Mouse (Mus musculus): ENCODE data around the gene Slc22a4.
"Not testable (repeated sequence)": the region's sequence is repeated elsewhere in the genome, so short reads cannot be mapped to it uniquely, and the experiment has no call there.

Gene Slc22a4

DNA sequence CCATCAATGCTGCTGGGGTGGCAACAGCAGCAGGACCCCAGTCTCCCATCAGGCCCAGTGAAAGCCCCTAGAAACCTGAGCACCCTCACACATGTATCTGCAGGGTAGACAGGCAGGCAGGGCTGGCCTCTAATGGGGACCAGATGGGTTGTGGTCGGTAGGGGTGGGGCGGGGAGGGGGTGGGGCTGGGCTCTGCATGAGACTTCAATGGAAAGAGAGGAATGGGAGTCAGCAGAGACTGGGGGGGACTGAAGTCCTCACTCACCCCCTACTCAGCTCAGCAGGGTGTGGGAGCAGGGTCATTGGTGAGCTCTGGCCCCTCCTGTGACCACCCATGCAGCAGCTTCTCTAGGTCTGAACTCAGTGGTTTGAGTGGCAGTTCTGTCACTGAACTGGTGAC, 29.5 kb upstream of the Slc22a4 start:
- DNase-seq (ENCODE audit: low read depth, low spot score), result no peak

DNA sequence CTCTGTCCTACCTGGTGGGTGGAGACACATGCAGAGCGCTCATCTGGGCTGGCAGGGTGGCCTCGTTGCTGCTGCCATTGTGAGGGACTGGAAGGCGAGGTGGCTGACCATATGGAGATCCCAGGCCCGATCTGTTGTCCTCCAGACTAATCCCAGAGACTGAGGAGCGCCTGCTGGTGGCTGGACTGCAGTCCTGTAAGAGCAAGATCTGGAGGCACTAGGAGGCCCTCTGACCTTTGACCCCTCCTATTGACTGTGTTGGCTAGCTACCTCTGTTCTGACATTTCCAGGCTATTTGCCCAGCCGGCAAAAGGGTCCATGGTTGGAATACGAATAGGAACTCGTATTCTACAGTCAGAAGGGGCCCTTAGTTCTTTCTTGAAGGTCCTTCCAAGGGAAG, 28.2 kb upstream of the Slc22a4 start:
- DNase-seq (ENCODE audit: low read depth, low spot score), result no peak

DNA sequence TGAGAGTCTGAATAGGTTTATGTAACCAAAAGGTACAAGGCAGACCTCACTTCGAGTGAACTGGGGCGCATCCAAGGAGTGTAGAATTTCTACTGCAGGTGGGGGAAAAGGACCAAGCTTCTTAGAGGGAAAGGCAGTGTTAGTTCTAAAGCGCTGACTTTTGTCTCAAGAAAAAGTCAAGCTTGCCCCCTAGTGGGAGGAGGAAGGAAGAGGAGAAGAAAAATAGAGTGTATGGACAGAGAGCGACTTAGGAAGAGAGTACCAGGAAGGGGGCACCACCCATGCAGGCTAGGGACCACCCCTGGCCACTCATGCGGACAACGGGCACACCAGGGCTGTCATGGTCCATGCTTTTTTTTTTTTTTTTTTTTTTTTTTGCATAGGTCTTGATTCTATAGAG, 26.4 kb upstream of the Slc22a4 start:
- no peak for DNase-seq (ENCODE audit: low read depth, low spot score)

DNA sequence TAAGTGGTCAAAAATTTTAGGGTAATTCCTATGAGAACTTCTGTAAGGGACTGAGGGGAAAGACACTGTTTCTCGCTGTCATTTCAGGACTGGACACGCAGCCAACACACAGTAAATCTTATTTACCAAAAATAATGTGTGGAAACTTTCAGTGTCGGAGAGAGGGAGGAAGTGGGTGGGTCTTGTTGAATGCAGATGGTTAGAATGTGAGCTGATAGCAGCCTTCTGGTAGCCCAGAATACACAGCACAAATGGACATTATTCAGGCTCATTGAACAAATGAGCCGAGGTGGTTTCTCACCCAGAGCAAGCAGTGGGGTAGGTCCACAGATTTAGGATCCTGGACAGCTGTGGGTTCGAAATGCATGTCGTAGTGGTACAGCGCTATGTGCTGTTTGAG, 25.2 kb upstream of the Slc22a4 start:
- DNase-seq (ENCODE audit: low read depth, low spot score), result no peak

DNA sequence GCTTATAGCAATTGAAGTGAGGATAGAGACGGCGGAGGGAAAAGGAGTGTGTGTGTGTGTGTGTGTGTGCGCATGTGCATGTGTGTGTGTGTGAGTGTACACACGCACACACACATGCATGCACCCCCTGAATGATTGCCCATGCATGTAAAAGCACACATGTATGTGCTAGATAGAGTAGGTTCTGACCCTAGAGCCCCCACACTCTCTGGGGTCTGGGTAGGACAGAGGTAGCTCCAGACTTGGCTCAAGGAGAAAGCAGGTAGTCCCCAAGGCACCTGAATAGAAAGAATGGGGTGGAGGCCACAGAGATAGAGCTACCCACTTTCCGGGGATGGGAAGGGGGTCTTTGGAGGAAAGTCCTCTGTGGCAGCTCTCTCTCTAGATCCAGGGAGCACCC, 24.2 kb upstream of the Slc22a4 start:
- no peak for DNase-seq (ENCODE audit: low read depth, low spot score)

DNA sequence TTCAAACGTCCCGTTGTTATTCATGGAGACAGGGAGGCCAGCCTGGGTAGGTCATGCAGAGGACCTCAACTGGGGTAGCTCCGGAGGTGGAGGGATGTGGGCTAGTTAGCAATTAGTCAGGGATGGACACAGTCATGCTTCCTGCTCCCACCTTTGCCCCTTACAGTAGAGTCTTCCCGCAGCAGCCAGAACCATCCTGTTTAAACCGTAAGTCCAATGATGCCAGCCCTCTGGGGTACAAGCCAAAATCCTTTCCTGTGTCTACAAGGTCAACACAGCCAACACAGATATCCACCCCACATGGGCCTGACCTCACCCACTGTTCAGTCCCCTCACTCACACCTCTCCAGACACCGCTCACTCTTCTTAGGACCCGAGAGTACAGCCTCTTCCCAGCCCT, 23.3 kb upstream of the Slc22a4 start:
- no peak for DNase-seq (ENCODE audit: low read depth, low spot score)

DNA sequence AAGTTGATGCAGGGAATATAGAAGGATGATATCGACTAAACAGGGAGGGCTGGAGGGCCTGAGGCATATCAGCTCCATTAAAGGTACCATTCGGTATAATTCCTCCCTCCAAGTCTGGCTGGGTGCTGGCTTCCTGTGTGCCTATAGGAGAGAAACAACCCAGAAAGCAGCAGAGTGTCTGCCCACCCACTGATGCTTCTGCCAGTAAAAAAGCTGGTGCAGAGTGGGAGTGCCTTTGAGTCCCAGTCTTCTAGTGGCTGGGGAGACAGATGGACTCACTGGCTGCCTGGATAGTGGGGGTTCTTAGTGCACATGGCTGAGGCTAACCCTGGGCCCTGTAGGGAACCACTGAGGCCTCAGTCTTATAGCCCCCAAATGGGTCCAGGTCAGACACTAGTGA, 22.3 kb upstream of the Slc22a4 start:
- no peak for DNase-seq (ENCODE audit: low read depth, low spot score)

DNA sequence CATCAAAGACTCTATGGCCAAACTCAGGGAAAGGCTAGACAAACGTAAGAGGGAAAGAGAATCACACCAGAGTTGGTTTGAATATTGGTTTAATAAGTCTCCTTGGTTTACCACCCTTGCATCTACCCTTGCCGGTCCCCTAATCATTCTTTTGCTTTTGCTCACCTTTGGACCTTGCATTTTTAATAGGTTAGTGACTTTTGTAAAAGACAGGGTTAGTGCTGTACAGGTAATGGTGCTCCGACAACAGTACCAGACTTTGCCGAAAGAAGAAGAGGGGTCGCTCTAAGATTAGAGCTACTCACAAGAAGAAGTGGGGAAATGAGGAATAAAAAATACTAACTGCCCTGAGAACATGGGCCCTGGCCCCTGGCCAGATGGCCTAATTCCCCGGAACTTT, 12.8 kb upstream of the Slc22a4 start:
- no peak for DNase-seq (ENCODE audit: low read depth, low spot score)

DNA sequence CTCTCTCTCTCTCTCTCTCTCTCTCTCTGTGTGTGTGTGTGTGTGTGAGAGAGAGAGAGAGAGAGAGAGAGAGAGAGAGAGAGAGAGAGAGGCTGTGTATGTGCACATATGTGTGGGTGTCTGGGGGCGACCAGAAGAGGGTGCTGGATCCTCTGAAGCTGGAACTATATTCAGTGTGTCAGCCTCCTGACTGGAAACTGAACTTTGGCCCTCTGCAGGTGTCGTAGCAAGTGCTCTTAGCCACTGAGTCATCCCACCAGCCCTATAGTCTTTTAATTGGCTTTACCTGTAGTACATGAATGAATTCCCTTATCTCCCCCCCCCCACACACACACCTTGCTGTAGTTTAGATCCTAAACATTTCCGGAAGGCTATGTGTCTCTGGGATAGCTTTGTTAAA, 5.0 kb upstream of the Slc22a4 start:
- DNase-seq (ENCODE audit: low read depth, low spot score), result not testable (repeated sequence)

DNA sequence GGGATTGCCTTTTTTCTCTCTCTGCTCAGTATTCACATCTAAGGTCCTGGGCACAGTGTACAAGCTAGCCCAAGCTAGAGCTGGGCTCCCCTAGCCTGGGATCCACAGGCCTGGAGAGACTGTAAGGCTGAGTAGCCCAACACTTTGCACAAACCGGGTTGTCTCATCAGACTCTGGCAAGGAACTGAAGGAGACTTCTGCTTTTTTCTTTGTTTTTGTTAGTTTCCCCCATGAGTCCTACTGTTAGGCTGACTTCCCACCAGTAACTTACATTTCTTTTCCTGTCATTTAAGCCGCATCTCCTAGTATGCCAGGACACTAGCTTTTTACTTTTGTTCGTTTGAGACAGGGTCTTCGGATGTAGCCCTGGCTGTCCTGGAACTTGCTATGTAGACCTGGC, 1.1 kb upstream of the Slc22a4 start:
- no peak for DNase-seq (ENCODE audit: low read depth, low spot score)

DNA sequence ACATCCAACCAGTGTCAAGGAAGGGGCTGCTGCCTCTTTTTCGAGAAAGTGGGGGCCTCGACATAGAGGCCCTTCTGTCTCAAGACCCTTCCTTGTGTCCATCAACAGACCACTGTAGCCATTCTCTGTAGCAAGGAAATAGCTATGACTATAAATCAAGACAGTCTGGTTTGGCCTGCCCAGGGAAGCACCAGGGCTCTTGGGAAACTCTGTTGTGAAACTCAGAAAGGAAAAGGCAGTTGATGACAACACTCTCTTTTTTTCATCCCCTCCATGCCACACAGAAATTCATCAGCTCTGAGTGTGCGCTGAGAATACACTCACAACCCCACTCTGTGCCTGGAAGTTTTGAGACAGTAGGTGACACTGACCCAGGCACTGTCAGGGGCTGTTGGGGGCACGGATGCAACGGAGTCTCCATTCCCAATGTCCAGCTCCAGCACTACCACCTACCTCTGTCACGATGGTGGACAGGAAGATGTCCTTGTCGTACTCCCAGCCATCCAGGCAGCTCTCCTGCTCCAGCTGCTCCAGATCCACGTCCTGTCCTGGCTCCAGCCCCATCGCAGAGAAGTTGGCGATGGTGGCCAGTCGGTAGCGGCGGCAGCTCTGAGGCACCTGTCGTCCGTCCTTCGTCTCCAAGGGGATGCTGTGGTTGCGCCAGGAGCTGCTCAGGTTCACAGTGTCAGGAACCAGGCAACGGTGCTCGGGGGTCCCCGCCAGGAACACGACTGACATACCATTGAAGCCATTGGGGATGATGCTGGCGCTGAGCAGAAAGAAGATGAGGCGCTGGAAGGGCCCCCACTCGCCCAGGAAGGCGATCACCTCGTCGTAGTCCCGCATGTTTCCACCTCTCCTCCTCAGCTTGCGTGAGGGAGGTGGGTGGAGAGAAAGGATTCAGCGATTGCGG, 503 bp downstream of the Slc22a4 start:
- no peak for DNase-seq (ENCODE audit: low read depth, low spot score)

DNA sequence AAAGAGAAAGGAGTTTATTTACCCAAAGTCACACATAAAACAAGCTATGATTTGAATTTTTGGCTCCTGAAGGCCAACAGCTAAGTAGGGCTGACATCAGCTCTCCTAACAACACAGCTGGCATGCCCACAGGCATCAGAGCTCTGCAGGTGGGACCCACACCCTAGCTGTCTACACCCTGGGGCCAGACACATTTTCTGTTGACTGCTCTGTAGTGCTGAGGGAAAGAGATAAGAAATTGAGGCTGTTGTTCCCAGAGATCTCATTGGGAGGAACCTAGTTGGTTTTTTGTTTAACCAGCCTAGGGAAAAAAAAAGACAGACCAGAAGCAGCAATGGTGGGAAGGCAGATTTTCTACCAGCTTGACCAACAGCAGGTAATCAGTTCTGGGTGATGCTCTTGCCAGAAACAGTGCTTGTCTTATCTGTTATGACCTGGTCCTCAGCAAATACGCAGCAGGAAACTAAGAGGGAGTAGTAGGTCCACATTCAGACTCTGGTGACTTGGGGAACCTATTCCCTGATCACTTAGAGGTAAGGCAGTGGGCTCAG, 1.3 kb downstream of the Slc22a4 start:
- DNase-seq (ENCODE audit: low read depth, low spot score), result no peak

DNA sequence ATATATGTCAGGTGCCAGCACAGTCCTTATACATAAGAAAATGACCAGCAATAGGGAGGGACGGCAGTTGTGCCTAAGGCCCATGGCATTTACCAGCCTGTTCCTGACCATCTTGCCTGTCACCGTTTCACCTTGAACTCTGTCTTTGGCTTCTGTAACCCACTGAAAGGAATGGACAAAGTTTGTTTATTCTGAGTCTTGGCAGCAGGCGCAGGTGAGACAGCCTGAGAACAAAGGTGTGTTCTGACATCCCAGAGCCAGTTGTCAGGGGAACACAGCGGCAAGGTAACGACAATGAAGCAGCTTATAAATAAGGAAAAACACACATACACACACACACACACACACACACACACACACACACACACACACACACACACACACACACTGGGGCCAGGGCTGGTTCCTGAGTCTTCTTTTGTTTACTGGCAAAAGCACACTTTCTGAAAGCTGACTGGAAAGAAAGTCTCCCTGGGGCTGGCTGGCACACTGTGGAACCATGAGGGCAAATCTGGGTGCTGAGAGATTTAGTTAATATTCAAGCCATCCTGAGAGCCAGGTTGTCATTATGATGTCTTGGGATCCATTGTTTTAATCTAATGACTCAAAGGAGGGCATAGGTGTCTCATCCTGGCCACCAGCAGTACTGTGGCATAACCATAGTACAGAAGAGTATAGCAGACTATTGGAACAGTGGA, 6.3 kb downstream of the Slc22a4 start:
- DNase-seq (ENCODE audit: low read depth, low spot score), result no peak

DNA sequence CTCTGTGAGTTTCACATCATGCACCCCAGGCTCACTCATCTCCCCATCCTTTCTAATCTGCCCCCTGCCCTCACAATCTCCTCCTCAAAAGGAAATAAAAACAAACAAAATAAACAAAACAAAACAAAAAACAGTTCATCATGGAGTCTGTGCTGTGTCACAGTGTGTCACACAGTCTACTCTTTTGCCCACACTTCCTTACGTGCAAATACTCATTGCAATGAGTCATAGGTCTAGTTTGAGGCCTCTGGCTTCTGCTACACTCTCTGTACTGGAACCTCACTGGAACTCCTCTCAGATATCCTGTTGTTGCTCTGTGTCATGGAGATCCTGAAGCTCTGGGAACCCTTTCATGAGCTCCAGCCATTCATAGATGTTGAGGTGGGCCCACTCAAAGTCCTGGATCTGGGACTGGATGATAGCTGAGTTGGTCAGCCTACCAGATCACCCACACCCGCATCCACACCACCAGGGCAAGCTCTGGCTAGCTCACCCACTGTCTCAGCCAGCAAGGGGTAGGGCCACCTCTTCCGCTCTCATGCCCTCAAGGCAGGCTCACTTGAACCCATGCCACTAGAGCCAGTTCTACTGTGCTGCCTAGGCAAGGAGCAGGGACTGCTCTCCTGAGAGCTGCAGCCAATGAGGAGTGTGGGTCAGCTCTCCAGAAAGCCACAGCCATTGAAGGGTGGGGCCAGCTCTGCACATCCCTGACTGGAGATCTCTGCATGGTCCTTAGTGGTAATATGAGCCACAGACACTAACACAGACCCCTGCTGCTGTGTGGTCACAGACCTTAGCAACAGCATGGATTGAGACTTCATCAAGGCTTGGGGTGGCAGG, 8.8 kb downstream of the Slc22a4 start:
- no peak for DNase-seq (ENCODE audit: low read depth, low spot score)

DNA sequence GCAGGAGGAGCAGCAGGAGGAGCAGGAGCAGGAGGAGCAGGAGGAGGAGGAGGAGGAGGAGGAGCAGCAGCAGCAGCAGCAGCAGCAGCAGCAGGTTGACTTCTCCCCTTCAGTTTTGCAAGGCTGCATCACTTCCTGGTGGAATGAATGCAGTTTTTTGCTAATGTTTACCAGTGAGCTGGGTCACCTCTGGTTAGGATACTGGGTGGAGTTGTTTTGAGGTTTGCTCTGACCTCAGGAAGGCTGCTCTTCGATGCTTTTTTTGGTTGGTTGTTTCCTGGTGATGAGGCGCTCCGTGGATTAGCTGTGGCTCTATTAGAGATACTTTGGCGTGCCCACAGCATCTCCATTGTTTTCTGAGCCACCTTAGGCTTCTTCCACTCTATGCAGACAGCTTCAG, 10.3 kb downstream of the Slc22a4 start:
- DNase-seq (ENCODE audit: low read depth, low spot score), result no peak

DNA sequence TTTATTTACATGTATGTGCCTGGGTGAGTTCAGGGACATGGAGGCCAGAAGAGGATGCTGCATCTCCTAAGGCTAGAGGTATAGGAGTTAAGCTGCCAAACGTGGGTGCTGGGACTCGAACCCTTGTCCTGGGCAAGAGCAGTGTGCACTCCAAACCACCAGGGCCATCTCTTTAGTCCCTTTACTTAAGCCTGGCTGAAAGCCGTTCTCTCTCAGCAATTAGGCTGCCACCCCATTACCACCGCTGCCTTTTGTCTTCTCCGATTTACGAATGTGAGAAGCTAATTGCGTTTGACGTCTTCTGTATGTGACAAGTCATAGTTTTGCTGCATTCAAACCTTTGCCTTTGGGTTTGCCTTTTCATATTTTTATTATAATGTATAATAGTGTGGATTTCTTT, 11.8 kb downstream of the Slc22a4 start:
- DNase-seq (ENCODE audit: low read depth, low spot score), result no peak

DNA sequence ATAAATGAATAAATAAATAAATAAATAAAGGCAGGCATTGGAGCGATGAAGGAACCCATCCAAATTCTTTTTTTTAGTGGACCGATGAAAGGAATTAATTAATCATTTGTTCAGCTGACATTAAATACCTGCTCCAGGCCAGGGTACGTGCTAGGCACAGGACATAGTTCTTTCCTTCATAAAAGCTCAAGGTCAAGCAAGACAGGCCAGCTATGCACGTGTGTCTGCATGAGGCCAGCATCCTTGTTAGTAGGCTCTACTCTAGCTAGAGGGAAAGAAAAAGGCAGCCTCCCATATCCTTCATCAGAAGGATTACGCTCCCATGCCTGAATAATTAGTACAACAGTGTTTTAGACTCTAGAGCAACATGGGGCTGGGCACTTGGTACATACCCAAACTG, 14.9 kb downstream of the Slc22a4 start:
- no peak for DNase-seq (ENCODE audit: low read depth, low spot score)

DNA sequence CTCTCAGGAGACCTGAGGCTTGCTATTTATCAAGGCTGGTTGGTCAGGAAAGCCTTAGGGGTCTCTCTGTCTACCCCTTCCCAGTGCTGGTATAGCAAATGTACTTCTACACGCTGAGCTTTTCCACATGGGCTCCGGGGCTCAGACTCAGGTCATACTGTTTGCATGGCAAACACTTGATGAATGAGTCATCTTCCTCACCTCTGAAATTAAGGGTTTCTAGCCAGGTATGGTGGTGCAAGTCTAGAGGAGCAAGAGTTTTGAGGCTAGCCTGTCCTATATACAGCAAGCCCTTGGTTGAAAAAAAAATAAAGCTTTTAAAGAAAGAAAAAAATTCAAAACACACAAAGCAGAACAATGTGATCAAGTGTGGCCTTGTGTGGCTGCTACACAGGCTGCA, 16.6 kb downstream of the Slc22a4 start:
- no peak for DNase-seq (ENCODE audit: low read depth, low spot score)

DNA sequence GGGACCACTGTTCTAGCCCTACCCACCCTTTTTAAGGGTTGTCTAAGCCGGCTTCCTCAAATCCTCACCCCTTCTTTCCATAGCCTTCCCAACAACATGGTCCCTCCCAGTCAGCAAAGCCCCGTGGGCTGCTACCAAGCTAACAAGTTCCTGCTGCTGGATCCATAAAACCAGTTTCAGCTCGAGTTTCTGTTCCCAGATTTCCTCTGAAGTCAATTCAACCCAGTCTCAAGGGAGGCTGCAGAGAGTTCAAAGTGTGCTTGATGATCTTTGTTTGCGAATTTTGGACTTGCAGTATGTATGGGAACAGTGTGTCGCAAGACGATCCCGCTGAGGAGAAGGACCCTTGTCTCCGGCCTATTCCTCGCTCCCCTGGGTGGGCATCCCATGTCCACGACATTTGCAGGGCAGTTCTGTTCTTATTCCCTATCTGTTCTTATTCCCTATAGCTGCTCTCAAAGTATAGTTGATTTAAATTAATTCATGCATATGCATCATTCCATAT, 19.4 kb downstream of the Slc22a4 start:
- peak; percentile 75 for DNase-seq (ENCODE audit: low read depth, low spot score)

DNA sequence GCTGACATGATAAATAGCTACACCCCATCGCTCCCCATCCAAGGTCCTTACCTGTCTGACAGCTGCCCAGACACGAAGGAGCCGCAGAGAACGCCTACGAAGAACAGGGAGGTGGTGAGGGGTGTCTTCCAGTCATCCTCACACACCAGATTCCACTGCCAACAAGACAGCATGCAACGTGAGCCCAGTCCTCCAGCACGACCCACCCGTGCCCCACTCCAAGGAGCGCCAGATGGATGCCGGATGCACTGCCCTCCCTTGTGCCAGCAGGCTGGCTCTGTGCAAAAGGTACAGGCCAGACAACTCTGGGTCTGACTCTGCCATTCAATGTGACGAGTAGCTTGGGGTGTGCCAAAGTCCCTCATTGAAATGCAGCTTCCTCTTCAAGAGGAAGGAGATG, 20.2 kb downstream of the Slc22a4 start:
- no peak for DNase-seq (ENCODE audit: low read depth, low spot score)

DNA sequence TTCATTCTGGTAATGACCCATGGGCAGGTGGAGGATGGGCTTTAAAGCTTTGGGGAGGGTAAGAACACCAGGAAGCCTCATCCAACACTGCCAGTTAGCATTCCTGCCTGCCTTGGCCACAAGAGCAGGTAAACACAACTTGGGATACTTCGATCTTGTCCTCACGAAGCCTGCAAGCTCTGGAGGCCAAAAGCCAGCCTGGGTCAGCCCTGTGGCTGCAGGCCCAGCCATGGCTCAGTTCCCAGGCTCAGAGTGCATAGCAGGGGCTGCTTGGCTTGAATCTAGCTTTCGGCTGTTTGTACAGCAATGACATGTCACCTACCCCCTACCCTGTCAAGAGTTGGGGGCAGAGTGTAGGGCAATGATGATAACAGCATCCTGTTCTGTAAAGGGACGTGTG, 21.0 kb downstream of the Slc22a4 start:
- DNase-seq (ENCODE audit: low read depth, low spot score), result peak; percentile 48

DNA sequence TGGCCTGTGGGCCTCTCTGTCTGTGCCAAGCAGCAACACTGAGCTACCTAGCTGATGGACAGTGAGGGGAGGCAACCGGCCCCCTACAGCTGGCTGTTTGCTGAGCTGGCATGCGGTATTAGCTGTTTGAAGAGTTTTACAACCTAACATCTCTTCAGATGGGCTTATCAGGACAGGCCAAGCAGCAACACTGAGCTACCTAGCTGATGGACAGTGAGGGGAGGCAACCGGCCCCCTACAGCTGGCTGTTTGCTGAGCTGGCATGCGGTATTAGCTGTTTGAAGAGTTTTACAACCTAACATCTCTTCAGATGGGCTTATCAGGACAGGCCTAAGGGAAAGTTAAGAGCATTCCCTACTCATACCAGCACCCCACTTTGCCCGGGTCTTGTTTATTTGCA, 21.5 kb downstream of the Slc22a4 start:
- DNase-seq (ENCODE audit: low read depth, low spot score), result not testable (repeated sequence)

Measured in skeletal muscle tissue, adult 2 months (tissue).